Mouse (Mus musculus): ENCODE data around the gene Clcn3.

Clcn3 gene

GRCm38 (mm10) chr8:60869761-60870160, 113.3 kb downstream of the Clcn3 start:
- no peak for DNase-seq (ENCODE audit: low spot score)

GRCm38 (mm10) chr8:60868236-60868965, 114.7 kb downstream of the Clcn3 start:
- DNase-seq (ENCODE audit: low spot score), result no peak

- DNase-seq (ENCODE audit: low spot score), result no peak
Observed at GRCm38 (mm10) chr8:60867468-60868115, 115.5 kb downstream of the Clcn3 start.

GRCm38 (mm10) chr8:60865504-60866114, 117.5 kb downstream of the Clcn3 start:
- DNase-seq (ENCODE audit: low spot score), result no peak

- no peak for DNase-seq (ENCODE audit: low spot score)
Observed at GRCm38 (mm10) chr8:60864875-60865274, 118.2 kb downstream of the Clcn3 start.

- DNase-seq (ENCODE audit: low spot score), result no peak
Observed at GRCm38 (mm10) chr8:60861783-60862182, 121.3 kb downstream of the Clcn3 start.

- DNase-seq (ENCODE audit: low spot score), result no peak
Observed at GRCm38 (mm10) chr8:60860749-60861148, 122.4 kb downstream of the Clcn3 start.
